Mouse (Mus musculus) spleen, postnatal 36 days (tissue): Measurements from ENCODE around the gene Gm45753.

ENCODE experiments used
- DNase-seq, 2 experiments: peaks; one replicate each; pipeline ENCODE4 v3.0.0; 2022; ENCODE audit warnings: low spot score in 2 of 2, mixed read lengths in 1 of 2

Gene Gm45753

GRCm38 (mm10) chr8:45274317-45274716, 33.9 kb downstream of the Gm45753 start:
- no peak for DNase-seq

DNA sequence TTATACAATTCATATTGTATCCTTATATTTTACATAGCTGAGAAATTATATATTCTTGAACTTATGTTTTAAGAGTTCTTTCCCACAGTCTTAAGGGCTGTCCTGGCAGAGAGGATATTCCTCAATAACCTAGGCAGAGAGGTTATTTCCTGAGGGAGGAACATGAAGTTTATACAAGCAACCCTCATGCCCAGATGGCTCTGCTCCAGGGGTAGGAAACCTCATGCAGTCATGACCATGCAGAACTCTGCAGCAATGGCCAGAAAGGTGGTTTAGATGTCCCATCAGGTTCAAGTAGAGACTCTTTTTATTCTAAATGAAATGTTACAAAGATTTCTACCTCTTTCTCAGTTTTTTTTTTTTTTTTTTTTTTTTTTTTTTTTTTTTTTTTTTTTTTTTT, 39.2 kb downstream of the Gm45753 start:
- DNase-seq: no peak

- no peak for DNase-seq
These were observed 39.8 kb downstream of the Gm45753 start for GRCm38 (mm10) chr8:45268485-45268884.

DNA sequence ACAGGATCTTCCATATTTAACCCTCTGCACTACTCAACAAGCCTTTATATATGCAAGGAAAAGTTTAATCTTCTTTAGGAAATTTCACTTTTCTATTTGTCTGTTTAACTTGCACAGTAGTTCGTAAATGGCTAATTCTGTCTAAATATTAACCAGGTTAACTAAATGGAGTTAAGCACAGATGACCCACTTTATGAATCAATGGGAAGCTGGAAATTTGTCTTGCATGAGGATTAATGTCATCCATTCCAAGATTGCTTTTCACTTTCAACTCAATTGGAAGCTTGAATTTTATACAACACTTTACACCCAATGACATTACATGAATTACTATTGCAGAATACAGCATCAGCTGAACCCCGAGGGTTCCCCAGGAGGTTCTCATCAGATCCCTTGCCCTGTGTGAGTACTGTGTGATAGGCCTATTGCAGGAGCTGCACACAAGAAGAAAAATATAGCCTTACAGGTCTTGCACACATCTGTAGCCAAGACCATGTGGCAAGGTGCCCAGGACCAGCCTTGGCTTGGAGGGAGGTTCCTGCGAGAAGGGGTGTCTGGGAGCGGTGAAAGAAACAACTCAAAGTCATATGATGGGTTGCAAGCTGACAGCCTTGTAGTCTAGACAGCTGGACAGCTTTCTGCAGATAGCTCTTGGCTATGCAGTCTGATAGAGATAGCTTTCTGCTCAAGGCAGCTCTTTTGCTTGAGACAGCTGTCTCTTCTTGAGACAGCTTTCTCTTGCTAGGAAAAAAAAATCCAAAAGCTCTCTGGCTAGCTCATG, 40.5 kb downstream of the Gm45753 start:
- DNase-seq: no peak

DNA sequence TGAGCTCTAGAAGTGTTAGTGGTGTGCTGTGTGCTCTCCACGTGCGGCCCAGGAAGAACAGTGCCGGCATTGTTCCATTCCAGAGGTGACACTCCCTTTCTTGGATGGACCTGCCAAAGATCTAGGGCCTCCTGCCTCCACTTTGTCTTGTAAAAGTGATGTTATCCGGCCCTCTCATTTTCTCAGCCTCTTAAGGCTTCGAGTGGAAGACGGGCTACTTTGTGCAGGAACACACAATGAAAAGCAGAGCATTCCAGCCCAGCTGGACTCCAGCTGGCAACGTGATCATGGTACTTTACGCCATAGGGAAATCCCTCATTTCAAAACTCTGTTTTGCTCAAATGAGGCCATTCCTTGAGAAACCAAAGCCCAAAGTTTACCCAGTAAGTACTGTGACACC, 41.3 kb downstream of the Gm45753 start:
- no peak for DNase-seq

DNA sequence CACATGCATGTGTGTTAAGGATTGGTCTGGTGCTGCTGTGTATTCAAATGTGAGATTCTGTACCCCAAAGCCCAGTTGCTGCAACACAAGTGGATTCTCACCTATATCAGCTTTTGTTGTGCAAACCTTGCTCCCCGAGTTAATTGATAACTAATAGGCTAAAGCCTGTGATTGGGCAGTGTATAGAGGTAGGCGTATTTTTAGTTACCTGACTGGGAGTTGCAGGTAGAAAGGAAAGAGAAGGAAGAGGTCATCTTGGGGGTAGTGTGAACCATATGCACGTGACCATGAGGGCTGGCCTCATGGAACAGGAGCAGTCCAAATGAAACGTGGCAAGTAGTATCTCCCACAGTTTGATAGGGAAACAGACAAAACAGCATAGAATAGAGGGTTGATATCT, 43.3 kb downstream of the Gm45753 start:
- DNase-seq: no peak

- no peak for DNase-seq
These were observed 45.4 kb downstream of the Gm45753 start for GRCm38 (mm10) chr8:45262851-45263250.

GRCm38 (mm10) chr8:45261920-45262319, 46.3 kb downstream of the Gm45753 start, which contains the start of gene F11:
Gene F11 (minus strand): TSS chr8:45262031.
- DNase-seq: no peak

DNA sequence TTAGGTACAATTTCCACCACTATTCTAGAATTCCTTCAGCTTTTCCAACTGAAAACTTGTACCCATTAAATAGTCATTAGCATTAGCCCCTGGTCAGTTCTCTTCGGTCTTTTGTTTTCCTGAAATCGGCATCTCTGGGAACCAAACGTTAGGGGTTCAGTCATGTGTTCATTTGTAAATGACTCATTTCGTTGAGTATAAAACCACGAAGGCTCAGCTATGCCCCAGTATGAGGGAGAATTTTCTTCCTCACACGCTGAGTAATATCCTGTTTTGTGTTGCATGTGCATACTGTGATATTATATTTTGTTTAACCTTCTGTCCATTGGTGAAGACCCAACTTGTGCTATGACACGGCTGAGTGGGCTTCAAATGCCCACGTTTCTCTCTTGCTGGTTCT, 49.8 kb downstream of the Gm45753 start:
- no peak for DNase-seq

DNA sequence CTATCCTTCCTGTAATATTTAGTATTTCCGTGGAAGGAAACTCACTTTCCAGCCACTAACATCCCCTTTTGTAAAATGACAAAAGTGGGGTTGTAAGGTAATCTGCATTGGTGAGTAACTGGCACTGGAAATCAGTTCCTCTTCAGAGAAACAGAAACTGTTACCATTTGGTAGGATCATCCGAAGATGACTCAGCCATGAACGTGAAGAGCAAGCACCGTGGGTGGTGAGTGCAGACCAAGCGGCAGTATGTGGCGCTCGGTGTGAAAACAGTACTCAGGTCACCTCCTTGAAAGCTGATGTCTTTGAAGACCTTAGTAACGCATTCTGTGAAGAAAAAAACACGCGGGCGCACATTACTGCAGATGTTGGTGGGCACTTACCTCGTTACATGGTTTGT, 53.2 kb downstream of the Gm45753 start:
- no peak for DNase-seq

DNA sequence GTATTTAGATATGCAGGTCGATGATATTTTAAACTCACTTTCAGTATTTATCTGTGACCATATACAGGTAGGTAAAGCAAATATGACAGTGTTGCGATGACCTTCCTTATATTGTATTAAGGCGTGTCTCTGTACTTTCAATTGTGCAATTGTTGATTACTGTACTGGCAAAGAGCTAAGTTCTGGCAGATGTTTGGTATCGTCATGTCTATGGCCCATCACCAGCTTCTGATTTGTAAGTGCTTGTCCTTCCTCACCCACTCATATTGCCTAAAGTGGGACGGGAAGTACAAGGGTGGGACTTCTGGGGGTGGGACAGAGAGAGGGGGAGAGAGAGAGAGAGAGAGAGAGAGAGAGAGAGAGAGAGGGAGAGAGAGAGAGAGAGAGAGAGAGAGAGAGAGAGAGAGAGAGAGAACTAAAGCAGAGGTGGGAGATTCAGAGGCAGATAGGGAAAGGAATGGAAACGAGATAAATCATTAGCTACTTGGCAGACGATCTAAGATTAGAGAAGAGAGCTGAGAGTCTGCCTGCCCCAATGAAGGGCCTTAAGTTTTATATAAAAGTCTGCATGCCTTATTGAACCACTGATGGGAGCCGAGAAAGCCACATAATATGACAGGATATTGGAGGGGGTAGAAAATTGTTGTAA, 53.9 kb downstream of the Gm45753 start:
- DNase-seq: no peak

DNA sequence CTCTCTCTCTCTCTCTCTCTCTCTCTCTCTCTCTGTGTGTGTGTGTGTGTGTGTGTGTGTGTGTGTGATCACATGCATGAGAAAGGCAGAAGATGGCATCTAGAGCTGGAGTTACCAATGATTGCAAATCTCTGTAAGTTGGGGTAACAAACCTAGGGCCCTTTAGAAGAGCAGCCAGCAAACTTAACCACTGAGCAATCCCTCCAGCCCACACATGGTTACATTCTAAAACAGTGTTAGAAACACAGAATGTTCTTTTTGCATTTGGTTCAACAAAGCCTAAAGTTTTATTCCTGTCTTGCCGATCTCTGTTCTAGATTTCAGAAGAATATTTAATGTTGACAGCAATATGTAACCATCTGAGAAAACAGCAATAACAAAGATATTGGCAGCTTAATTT, 54.7 kb downstream of the Gm45753 start:
- no peak for DNase-seq

DNA sequence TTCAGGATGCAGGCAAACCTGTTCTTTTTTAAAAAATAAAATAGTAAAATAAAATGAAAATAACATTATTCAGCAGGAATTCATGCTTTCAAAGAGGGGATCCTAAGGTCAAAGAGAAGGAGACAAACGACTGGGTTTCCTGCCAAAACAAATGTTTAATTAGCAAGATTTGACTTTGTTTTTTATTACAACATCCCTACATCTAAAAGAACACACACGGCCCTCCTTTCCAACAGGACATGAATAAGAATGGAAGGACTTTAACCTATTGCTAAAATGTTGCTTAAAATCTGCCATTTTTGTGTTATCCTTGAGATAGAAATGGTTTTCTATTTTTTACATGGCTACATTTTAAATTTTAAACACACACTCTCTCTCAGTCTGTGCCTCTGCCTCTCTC, 55.2 kb downstream of the Gm45753 start:
- DNase-seq: no peak

DNA sequence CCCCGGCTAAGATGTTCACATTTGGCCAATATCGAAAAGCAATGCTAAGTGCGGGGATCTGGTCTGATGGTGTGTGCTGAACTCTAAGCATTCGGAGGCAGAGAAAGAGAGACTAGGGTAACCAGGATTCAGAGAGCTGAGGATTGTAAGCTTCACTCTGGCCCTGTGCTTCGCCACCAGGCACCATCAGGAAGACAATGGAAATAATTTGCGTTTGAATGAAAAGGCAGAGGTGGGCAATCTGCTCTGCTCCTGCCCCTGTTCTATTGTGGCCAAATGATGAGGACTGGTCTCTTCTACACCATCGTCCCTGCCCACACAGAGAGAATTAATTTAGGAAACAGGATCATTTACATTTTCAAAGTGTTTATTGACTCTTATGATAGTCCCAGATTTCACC, 62.0 kb downstream of the Gm45753 start:
- no peak for DNase-seq

DNA sequence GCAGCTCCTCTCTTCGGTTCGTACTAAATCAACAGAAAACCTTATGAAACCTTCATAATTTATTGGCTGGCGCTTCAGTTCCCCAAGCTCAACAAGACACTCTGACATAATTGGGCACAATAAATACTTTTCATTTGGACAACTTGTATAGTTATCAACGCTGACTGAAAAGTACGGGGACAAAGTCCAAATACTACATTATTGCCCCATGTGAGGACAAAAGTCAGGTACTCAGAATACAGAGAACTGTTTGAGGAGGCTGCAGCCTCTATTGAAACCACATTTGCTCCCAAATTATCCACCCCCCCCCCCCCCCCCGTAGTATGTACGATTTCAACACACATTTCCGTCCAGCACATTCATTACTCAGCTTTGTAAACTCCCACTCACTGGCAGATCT, 68.9 kb downstream of the Gm45753 start:
- DNase-seq: no peak

DNA sequence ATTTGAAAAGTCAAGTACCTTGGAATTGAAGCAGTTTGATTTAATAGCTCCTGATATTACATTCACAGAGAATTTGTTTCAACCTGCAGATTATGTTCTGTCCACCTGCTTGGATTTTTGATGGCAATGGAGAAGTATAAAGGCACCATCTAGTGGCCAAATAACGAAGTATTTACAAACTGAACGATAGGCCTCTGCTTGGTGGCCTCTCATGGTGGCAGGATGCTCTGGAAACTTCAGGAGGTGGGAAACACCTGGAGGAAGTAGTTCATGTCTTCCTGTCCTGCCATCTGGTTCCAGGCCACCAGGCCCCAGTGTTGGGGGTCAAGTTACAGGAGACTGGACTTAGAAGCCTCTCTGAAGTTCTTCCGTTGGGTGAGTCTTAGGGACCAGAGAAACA, 70.0 kb downstream of the Gm45753 start:
- no peak for DNase-seq

- no peak for DNase-seq
These were observed 71.9 kb downstream of the Gm45753 start for GRCm38 (mm10) chr8:45236164-45236912.

- no peak for DNase-seq
These were observed 73.0 kb downstream of the Gm45753 start for GRCm38 (mm10) chr8:45235228-45235627.

DNA sequence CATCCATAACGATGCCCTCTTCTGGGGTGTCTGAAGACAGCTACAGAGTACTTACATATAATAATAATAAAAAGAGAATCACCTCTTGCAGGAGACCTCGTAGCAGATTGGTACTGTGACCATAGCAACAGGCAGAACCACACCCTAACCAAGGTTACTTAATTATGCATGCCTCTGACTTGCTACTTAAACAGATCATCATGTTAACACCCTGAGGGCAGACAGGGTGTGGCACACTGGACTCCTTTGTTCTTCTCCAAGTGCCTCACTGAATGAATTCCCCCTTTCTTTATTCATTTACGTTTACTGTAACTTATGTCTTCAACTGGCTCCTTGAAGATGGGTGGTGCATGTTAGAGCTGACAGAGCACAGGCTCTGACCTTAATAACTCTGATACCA, 75.0 kb downstream of the Gm45753 start:
- DNase-seq: no peak
